Mouse (Mus musculus): ENCODE results near the gene Tlr3. TPM values are rescaled to one million over a fixed set of nuclear protein-coding genes. Genes with fewer than 3 reads are reported as not detected.

Gene Tlr3
- polyA plus RNA-seq (2016; fragmentation: Nextera tagmentation; extraction: Ambion mirVana), result 0.91 and 1.1 TPM in 2 replicates

GRCm38 (mm10) chr8:45410882-45411281 is at the start of gene Tlr3:
Tlr3 (minus strand) TSS chr8:45411080.
- Histone ChIP-seq H3K27ac (replicated peaks) (peak within 1 kb of the TSS; percentile 75), H3K4me1 (peaks cover 13% of the 10 kb centered on the region), H3K27me3 (ENCODE audit: low read depth, poor library complexity, severe bottlenecking) (no peaks in the 10 kb centered on the region), H3K36me3 (no peaks in the 10 kb centered on the region), H3K9me3 (replicated peaks) (no peaks in the 10 kb centered on the region), H3K4me3 (peak within 1 kb of the TSS; percentile 51)
- no peak for DNase-seq (ENCODE audit: low spot score)
- 78% methylated on average over 2 of the region's 2 CpGs for WGBS

GRCm38 (mm10) chr8:45457874-45458273 is 47.0 kb upstream of the Tlr3 start:
- Histone ChIP-seq H3K4me1 (no peaks in the 10 kb centered on the region), H3K27me3 (ENCODE audit: low read depth, poor library complexity, severe bottlenecking) (no peaks in the 10 kb centered on the region), H3K27ac (replicated peaks) (no peak overlapping the region), H3K4me3 (no peak overlapping the region), H3K9me3 (replicated peaks) (no peaks in the 10 kb centered on the region), H3K36me3 (no peaks in the 10 kb centered on the region)
- DNase-seq (ENCODE audit: low spot score), result no peak

GRCm38 (mm10) chr8:45454426-45454825 is 43.5 kb upstream of the Tlr3 start:
- H3K9me3 ChIP-seq (replicated peaks), result no peaks in the 10 kb centered on the region
- H3K27ac ChIP-seq (replicated peaks), result no peak overlapping the region
- DNase-seq (ENCODE audit: low spot score), result peak; percentile 42
- no peaks in the 10 kb centered on the region for H3K4me1 ChIP-seq
- H3K27me3 ChIP-seq (ENCODE audit: low read depth, poor library complexity, severe bottlenecking), result no peaks in the 10 kb centered on the region
- H3K36me3 ChIP-seq, result no peaks in the 10 kb centered on the region
- H3K4me3 ChIP-seq, result no peak overlapping the region
- 66% methylated on average over 6 of the region's 6 CpGs for WGBS

GRCm38 (mm10) chr8:45452115-45452514 is 41.2 kb upstream of the Tlr3 start:
- Histone ChIP-seq H3K9me3 (replicated peaks) (no peaks in the 10 kb centered on the region), H3K27me3 (ENCODE audit: low read depth, poor library complexity, severe bottlenecking) (no peaks in the 10 kb centered on the region), H3K36me3 (no peaks in the 10 kb centered on the region), H3K4me1 (no peaks in the 10 kb centered on the region), H3K4me3 (no peak overlapping the region), H3K27ac (replicated peaks) (no peak overlapping the region)
- DNase-seq (ENCODE audit: low spot score), result no peak
- WGBS, result 82% methylated on average over 3 of the region's 3 CpGs

- DNase-seq (ENCODE audit: low spot score), result no peak
- no peak overlapping the region for H3K4me3 ChIP-seq
- H3K36me3 ChIP-seq, result no peaks in the 10 kb centered on the region
- H3K27ac ChIP-seq (replicated peaks), result no peak overlapping the region
- H3K27me3 ChIP-seq (ENCODE audit: low read depth, poor library complexity, severe bottlenecking), result no peaks in the 10 kb centered on the region
- no peaks in the 10 kb centered on the region for H3K9me3 ChIP-seq (replicated peaks)
- no peaks in the 10 kb centered on the region for H3K4me1 ChIP-seq
- WGBS, result 86% methylated on average over 3 of the region's 3 CpGs
Measured at GRCm38 (mm10) chr8:45448842-45449241, 38.0 kb upstream of the Tlr3 start.

GRCm38 (mm10) chr8:45448257-45448656 is 37.4 kb upstream of the Tlr3 start:
- Histone ChIP-seq H3K27ac (replicated peaks) (no peak overlapping the region), H3K27me3 (ENCODE audit: low read depth, poor library complexity, severe bottlenecking) (no peaks in the 10 kb centered on the region), H3K9me3 (replicated peaks) (no peaks in the 10 kb centered on the region), H3K4me3 (no peak overlapping the region), H3K36me3 (no peaks in the 10 kb centered on the region), H3K4me1 (no peaks in the 10 kb centered on the region)
- 89% methylated on average over 1 of the region's 1 CpGs for WGBS
- no peak for DNase-seq (ENCODE audit: low spot score)

- Histone ChIP-seq H3K4me1 (peaks cover 3% of the 10 kb centered on the region; the same call in 1 of the 2 replicates), H3K27ac (replicated peaks) (no peak overlapping the region), H3K4me3 (no peak overlapping the region), H3K36me3 (no peaks in the 10 kb centered on the region), H3K9me3 (replicated peaks) (no peaks in the 10 kb centered on the region), H3K27me3 (ENCODE audit: low read depth, poor library complexity, severe bottlenecking) (no peaks in the 10 kb centered on the region)
- no peak for DNase-seq (ENCODE audit: low spot score)
- WGBS, result 8% methylated on average over 5 of the region's 5 CpGs
Measured at GRCm38 (mm10) chr8:45438899-45439535, 28.1 kb upstream of the Tlr3 start.

- Histone ChIP-seq H3K4me3 (no peak overlapping the region), H3K27me3 (ENCODE audit: low read depth, poor library complexity, severe bottlenecking) (no peaks in the 10 kb centered on the region), H3K4me1 (no peaks in the 10 kb centered on the region), H3K27ac (replicated peaks) (no peak overlapping the region), H3K9me3 (replicated peaks) (no peaks in the 10 kb centered on the region), H3K36me3 (no peaks in the 10 kb centered on the region)
- DNase-seq (ENCODE audit: low spot score), result no peak
- WGBS, result 90% methylated on average over 7 of the region's 7 CpGs
Measured at GRCm38 (mm10) chr8:45420151-45420550, 9.3 kb upstream of the Tlr3 start.

GRCm38 (mm10) chr8:45414965-45415364 is 4.1 kb upstream of the Tlr3 start:
- peaks cover 7% of the 10 kb centered on the region for H3K4me1 ChIP-seq
- H3K36me3 ChIP-seq, result no peaks in the 10 kb centered on the region
- no peaks in the 10 kb centered on the region for H3K27me3 ChIP-seq (ENCODE audit: low read depth, poor library complexity, severe bottlenecking)
- H3K9me3 ChIP-seq (replicated peaks), result no peaks in the 10 kb centered on the region
- DNase-seq (ENCODE audit: low spot score), result no peak
- no peak overlapping the region for H3K27ac ChIP-seq (replicated peaks)
- WGBS, result 90% methylated on average over 7 of the region's 7 CpGs
- H3K4me3 ChIP-seq, result no peak overlapping the region

GRCm38 (mm10) chr8:45410146-45410880 is 567 bp downstream of the Tlr3 start:
- WGBS, result 10% methylated on average over 18 of the region's 18 CpGs
- Histone ChIP-seq H3K9me3 (replicated peaks) (no peaks in the 10 kb centered on the region), H3K27ac (replicated peaks) (peak overlapping the region; percentile 75)

GRCm38 (mm10) chr8:45409702-45410101 is 1.2 kb downstream of the Tlr3 start:
- WGBS, result 48% methylated on average over 4 of the region's 4 CpGs
- Histone ChIP-seq H3K27me3 (ENCODE audit: low read depth, poor library complexity, severe bottlenecking) (no peaks in the 10 kb centered on the region), H3K27ac (replicated peaks) (peak overlapping the region; percentile 75), H3K4me3 (peak overlapping the region; percentile 51), H3K36me3 (no peaks in the 10 kb centered on the region), H3K4me1 (peaks cover 13% of the 10 kb centered on the region), H3K9me3 (replicated peaks) (no peaks in the 10 kb centered on the region)
- no peak for DNase-seq (ENCODE audit: low spot score)

More at GRCm38 (mm10) chr8:45410146-45410880, 567 bp downstream of the Tlr3 start:
- Histone ChIP-seq H3K4me1 (peaks cover 13% of the 10 kb centered on the region), H3K27me3 (ENCODE audit: low read depth, poor library complexity, severe bottlenecking) (no peaks in the 10 kb centered on the region), H3K4me3 (peak overlapping the region; percentile 51), H3K36me3 (no peaks in the 10 kb centered on the region)
- peak; percentile 68 for DNase-seq (ENCODE audit: low spot score)

GRCm38 (mm10) chr8:45383250-45383649 is 27.6 kb downstream of the Tlr3 start:
- Histone ChIP-seq H3K36me3 (no peaks in the 10 kb centered on the region), H3K4me1 (peaks cover 25% of the 10 kb centered on the region), H3K4me3 (no peak overlapping the region), H3K9me3 (replicated peaks) (no peaks in the 10 kb centered on the region), H3K27ac (replicated peaks) (no peak overlapping the region), H3K27me3 (ENCODE audit: low read depth, poor library complexity, severe bottlenecking) (peaks cover 31% of the 10 kb centered on the region)
- no peak for DNase-seq (ENCODE audit: low spot score)
- WGBS, result 70% methylated on average over 1 of the region's 1 CpGs

- Histone ChIP-seq H3K27me3 (ENCODE audit: low read depth, poor library complexity, severe bottlenecking) (peaks cover 31% of the 10 kb centered on the region), H3K4me1 (peaks cover 25% of the 10 kb centered on the region), H3K9me3 (replicated peaks) (no peaks in the 10 kb centered on the region), H3K27ac (replicated peaks) (peak within 1 kb of the TSS; percentile 76), H3K4me3 (peak within 1 kb of the TSS; percentile 58), H3K36me3 (no peaks in the 10 kb centered on the region)
- 3% methylated on average over 6 of the region's 6 CpGs for WGBS
- peak; percentile 62 for DNase-seq (ENCODE audit: low spot score)
Measured at GRCm38 (mm10) chr8:45381963-45382347, 28.9 kb downstream of the Tlr3 start, which contains the start of gene Fam149a. Fam149a (minus strand) TSS chr8:45382291.

All from midbrain, embryonic 10.5 days (tissue).